Mouse (Mus musculus): ENCODE results near the gene D16Ertd472e.
"Not testable (repeated sequence)": the region's sequence is repeated elsewhere in the genome, so short reads cannot be mapped to it uniquely, and the experiment has no call there.

Gene D16Ertd472e

GRCm38 (mm10) chr16:78573016-78573415 lies 3.5 kb downstream of the D16Ertd472e start:
- no peak for DNase-seq (ENCODE audit: low spot score)

GRCm38 (mm10) chr16:78564110-78564821 lies 12.2 kb downstream of the D16Ertd472e start:
- DNase-seq (ENCODE audit: low spot score) = no peak

- no peak for DNase-seq (ENCODE audit: low spot score)
Observed at GRCm38 (mm10) chr16:78563093-78563971, 13.2 kb downstream of the D16Ertd472e start.

- no peak for DNase-seq (ENCODE audit: low spot score)
Observed at GRCm38 (mm10) chr16:78560627-78561026, 15.9 kb downstream of the D16Ertd472e start.

GRCm38 (mm10) chr16:78560063-78560462 lies 16.4 kb downstream of the D16Ertd472e start:
- no peak for DNase-seq (ENCODE audit: low spot score)

GRCm38 (mm10) chr16:78557573-78557972 lies 18.9 kb downstream of the D16Ertd472e start:
- no peak for DNase-seq (ENCODE audit: low spot score)

GRCm38 (mm10) chr16:78554911-78555648 lies 21.4 kb downstream of the D16Ertd472e start:
- DNase-seq (ENCODE audit: low spot score) = no peak

GRCm38 (mm10) chr16:78547367-78547766 lies 29.1 kb downstream of the D16Ertd472e start:
- no peak for DNase-seq (ENCODE audit: low spot score)

- DNase-seq (ENCODE audit: low spot score) = no peak
Observed at GRCm38 (mm10) chr16:78546529-78546928, 30.0 kb downstream of the D16Ertd472e start.

- no peak for DNase-seq (ENCODE audit: low spot score)
Observed at GRCm38 (mm10) chr16:78540376-78541246, 35.9 kb downstream of the D16Ertd472e start.

GRCm38 (mm10) chr16:78537798-78538422 lies 38.6 kb downstream of the D16Ertd472e start:
- DNase-seq (ENCODE audit: low spot score) = no peak

GRCm38 (mm10) chr16:78537322-78537721 lies 39.2 kb downstream of the D16Ertd472e start:
- DNase-seq (ENCODE audit: low spot score) = no peak

- DNase-seq (ENCODE audit: low spot score) = no peak
Observed at GRCm38 (mm10) chr16:78534468-78534867, 42.0 kb downstream of the D16Ertd472e start.

- DNase-seq (ENCODE audit: low spot score) = no peak
Observed at GRCm38 (mm10) chr16:78531957-78532605, 44.4 kb downstream of the D16Ertd472e start.

GRCm38 (mm10) chr16:78522974-78523373 lies 53.5 kb downstream of the D16Ertd472e start:
- DNase-seq (ENCODE audit: low spot score) = no peak

GRCm38 (mm10) chr16:78518697-78519096 lies 57.8 kb downstream of the D16Ertd472e start:
- DNase-seq (ENCODE audit: low spot score) = no peak

GRCm38 (mm10) chr16:78517171-78517570 lies 59.3 kb downstream of the D16Ertd472e start:
- no peak for DNase-seq (ENCODE audit: low spot score)

GRCm38 (mm10) chr16:78511526-78511925 lies 65.0 kb downstream of the D16Ertd472e start:
- no peak for DNase-seq (ENCODE audit: low spot score)

- DNase-seq (ENCODE audit: low spot score) = no peak
Observed at GRCm38 (mm10) chr16:78502492-78502891, 74.0 kb downstream of the D16Ertd472e start.

- DNase-seq (ENCODE audit: low spot score) = not testable (repeated sequence)
Observed at GRCm38 (mm10) chr16:78492696-78493095, 83.8 kb downstream of the D16Ertd472e start.

Measured in urinary bladder, postnatal 25 days (tissue).